Mouse (Mus musculus) heart, postnatal 4 days (tissue): Measurements from ENCODE around the gene Grb10. TPM values are rescaled to one million over a fixed set of nuclear protein-coding genes. Genes with fewer than 3 reads are reported as not detected.

Experiments
- DNase-seq: peaks from one replicate; pipeline ENCODE4 v3.0.0; 2021
- total RNA-seq, 2 experiments: library from RNA; stranded (reverse); gene quantifications; 2 replicates each; pipeline ENCODE4 v1.2.3; 2021

Grb10 gene
- 100 to 1,000 TPM; 356 to 401 TPM for total RNA-seq

- no peak for DNase-seq
Measured at GRCm38 (mm10) chr11:12038470-12038985, at the start of gene Grb10. Gene Grb10, minus strand, starts transcription at chr11:12038683.

GRCm38 (mm10) chr11:12081638-12082037, 43.2 kb upstream of the Grb10 start:
- DNase-seq: no peak

- no peak for DNase-seq
Measured at GRCm38 (mm10) chr11:12079231-12079630, 40.7 kb upstream of the Grb10 start.

- DNase-seq: no peak
Measured at GRCm38 (mm10) chr11:12075449-12075848, 37.0 kb upstream of the Grb10 start.

- DNase-seq: no peak
Measured at GRCm38 (mm10) chr11:12073394-12074226, 35.1 kb upstream of the Grb10 start.

- DNase-seq: no peak
Measured at GRCm38 (mm10) chr11:12072322-12072721, 33.8 kb upstream of the Grb10 start.

GRCm38 (mm10) chr11:12059005-12059404, 20.5 kb upstream of the Grb10 start:
- no peak for DNase-seq

- peak; percentile 68 for DNase-seq
Measured at GRCm38 (mm10) chr11:12048547-12049327, 10.3 kb upstream of the Grb10 start.

GRCm38 (mm10) chr11:12048135-12048534, 9.7 kb upstream of the Grb10 start:
- DNase-seq: no peak

GRCm38 (mm10) chr11:12044245-12044644, 5.8 kb upstream of the Grb10 start:
- DNase-seq: no peak

- DNase-seq: no peak
Measured at GRCm38 (mm10) chr11:12041787-12042186, 3.3 kb upstream of the Grb10 start.

- no peak for DNase-seq
Measured at GRCm38 (mm10) chr11:12041379-12041778, 2.9 kb upstream of the Grb10 start.

GRCm38 (mm10) chr11:12040391-12040790, 1.9 kb upstream of the Grb10 start:
- DNase-seq: no peak

GRCm38 (mm10) chr11:12039748-12040147, 1.3 kb upstream of the Grb10 start:
- DNase-seq: peak; percentile 20

GRCm38 (mm10) chr11:12039098-12039497, 615 bp upstream of the Grb10 start:
- peak; percentile 24 for DNase-seq

GRCm38 (mm10) chr11:12037689-12038469, 604 bp downstream of the Grb10 start:
- no peak for DNase-seq

- peak; percentile 76 for DNase-seq
Measured at GRCm38 (mm10) chr11:12037075-12037686, 1.3 kb downstream of the Grb10 start.

- peak; percentile 33 for DNase-seq
Measured at GRCm38 (mm10) chr11:12035916-12036910, 2.3 kb downstream of the Grb10 start.

- peak; percentile 14 for DNase-seq
Measured at GRCm38 (mm10) chr11:12035324-12035723, 3.2 kb downstream of the Grb10 start.

GRCm38 (mm10) chr11:12034781-12035180, 3.7 kb downstream of the Grb10 start:
- DNase-seq: no peak

GRCm38 (mm10) chr11:12034371-12034770, 4.1 kb downstream of the Grb10 start:
- DNase-seq: no peak
